Mouse (Mus musculus) heart, adult 2 months (tissue): ENCODE results near the gene Papss1.

Experiments used
- CTCF ChIP-seq: fragments of 200-600 bp; IDR thresholded peaks from 2 replicates; pipeline ENCODE4 v1.8.1; 2022; ENCODE audit warnings: antibody characterized with exemption, mild to moderate bottlenecking, moderate library complexity
- EP300 ChIP-seq: fragments of 200-500 bp; IDR thresholded peaks from 2 replicates; pipeline ENCODE4 v1.6.1; 2011; ENCODE audit warnings: low read depth, low read length, control low read depth; ENCODE audit not compliant: insufficient read depth
- POLR2A ChIP-seq: fragments of 200-500 bp; IDR thresholded peaks from 2 replicates; pipeline ENCODE4 v1.6.1; 2011; ENCODE audit warnings: mild to moderate bottlenecking, low read depth, low read length, control low read depth; ENCODE audit not compliant: insufficient read depth

GRCm38 (mm10) chr3:131570506-131570905, 5.9 kb downstream of the Papss1 start:
- no peak for TF ChIP-seq EP300
- TF ChIP-seq POLR2A: no peak
- TF ChIP-seq CTCF: no peak
